Mouse (Mus musculus) thymus, postnatal 0 days (tissue): Measurements from ENCODE around the gene Necap2. TPM values are rescaled to one million over a fixed set of nuclear protein-coding genes. Genes with fewer than 3 reads are reported as not detected.

Experiments used
- DNase-seq: peaks from one replicate; pipeline ENCODE4 v3.0.0-alpha.2; 2015; ENCODE audit warnings: low spot score
- polyA plus RNA-seq: library from polyadenylated mRNA; unstranded; fragments of >200 nt; fragmentation: Nextera tagmentation; extraction: Ambion mirVana; gene quantifications from 2 replicates; pipeline ENCODE4 v1.2.1, GENCODE M21; 2015

The Necap2 gene
- polyA plus RNA-seq, 1 experiment from 2014 or later = 103 TPM

GRCm38 (mm10) chr4:141033606-141034549, 44.3 kb downstream of the Necap2 start:
- DNase-seq = no peak

GRCm38 (mm10) chr4:141031733-141032132, 46.4 kb downstream of the Necap2 start:
- peak; percentile 81 for DNase-seq

DNA sequence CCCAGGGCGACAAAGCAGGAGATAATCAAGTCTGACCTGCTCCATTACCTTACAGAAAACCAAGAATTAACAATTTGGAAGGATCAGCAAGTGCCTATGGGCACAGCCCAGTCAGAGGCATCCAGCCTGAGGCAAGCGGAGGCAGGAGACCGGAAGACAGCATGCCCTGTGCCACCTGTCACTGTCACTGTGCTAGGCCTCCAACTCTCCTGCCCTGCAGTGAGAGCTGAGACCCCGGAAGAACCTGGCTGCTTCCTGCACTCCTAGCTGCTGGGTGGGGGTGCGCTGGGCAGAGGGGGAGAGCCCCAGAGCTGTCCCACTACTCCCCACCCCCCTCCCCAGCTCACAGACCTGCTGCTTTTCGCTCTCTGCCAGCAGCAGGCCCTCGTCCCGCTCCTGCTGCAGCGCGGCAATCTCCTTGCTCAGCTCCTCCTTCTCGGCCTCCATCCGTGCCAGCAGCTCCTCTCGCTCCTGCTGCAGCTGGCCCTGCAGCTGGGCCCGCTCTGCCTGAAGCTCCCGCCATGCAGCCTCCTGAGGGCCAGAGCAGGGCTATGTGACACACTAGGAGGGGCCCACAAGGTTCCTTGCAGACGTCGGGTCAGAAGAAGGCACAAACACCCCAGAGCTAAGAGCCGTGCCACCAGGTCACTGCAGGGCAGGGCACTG, 47.5 kb downstream of the Necap2 start:
- DNase-seq = no peak

GRCm38 (mm10) chr4:141024992-141025391, 53.2 kb downstream of the Necap2 start:
- no peak for DNase-seq

DNA sequence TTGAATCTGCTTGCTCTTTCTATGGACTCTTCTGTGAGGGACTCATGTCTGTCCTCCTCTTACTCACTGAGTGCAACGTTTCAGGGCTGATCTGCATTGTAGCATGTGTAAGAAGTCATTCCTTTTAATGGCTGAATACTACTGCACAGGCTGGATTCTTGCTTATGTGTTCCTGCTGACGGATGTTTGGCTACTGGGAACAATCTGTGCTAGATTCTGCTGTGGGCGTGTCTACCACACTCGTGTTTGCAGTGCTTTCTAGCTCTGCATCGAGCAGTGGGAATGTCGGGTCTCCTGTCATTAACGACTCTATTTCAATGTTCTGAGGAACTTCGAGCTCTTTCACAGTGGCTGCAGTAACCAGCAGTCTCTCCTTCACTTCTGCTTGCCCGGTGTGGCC, 54.1 kb downstream of the Necap2 start:
- DNase-seq = no peak

DNA sequence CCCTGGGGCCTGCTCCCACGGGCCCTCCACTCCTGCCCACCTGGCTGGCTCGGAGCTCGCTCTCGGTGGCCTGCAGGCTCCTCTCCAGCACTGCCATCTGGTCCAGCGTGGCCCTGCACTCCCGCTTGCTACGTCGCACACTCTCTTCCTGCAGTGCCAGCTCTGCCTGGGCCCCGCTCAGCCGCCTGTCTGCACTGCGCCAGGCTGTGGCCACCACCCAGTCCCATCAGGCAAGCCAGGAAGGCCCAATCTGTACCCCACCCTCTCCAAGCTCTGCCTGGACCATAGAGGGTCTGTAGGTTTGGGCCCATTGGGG, 56.6 kb downstream of the Necap2 start:
- no peak for DNase-seq

- no peak for DNase-seq
Observed at GRCm38 (mm10) chr4:141020811-141021613, 57.1 kb downstream of the Necap2 start.

DNA sequence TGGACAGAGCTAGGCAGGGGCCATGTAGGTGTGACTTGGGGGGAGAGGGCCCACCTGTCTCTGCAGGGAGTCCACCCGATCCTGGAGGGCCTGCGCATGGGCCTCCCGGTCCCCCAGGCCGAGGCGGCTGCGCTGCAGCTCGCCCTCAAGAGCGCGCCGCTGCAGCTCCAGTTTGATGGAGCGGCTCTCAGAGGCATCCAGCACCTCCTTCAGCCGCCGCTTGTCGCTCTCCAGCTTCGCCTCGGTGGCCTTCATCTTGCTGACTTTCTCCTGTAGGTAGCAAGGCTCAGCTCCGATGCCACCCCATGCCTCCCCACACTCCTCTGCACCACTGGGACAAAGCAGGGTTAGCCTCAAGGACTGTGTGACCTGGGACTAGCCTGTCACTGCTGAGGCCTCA, 57.9 kb downstream of the Necap2 start:
- no peak for DNase-seq

DNA sequence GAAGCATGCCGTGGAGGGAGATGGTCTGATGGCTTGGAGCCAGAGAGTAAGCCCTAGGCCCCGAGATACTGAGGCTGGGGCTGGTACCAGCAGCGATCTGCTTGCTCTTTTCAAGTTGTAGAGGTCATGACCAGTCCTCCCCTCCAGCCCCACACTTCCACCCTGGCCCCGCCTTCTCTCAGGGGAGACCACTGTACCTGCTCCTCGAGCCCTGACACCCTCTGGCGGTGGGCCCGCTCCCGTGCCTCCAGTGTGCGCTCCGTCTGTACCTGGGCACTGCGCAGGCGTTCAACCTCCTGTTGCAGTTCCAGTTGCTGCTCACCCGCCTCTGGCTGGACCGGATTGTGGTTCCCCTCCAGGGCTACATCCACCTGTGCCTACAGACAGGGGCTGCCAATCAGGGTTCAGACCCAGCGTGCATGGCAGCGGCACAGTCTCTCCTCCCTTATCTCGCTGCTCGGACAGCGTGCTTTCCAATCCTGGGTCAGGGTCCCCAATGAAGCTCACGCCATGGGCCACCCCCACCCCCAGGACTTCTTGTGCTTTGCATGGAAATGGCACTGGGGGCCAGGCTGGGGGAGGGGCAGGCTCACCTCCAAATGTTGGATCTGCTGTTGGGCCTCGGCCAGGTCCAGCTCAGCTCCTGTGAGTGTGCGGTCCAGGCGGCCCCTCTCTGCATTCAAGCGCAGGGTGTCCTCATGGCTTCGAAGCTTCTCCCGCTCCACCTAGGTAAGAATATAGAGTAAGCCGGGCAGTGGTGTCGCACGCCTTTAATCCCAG, 60.3 kb downstream of the Necap2 start:
- DNase-seq = no peak

Other genes with a start within 250 kb of the Necap2 start
- 0.41 and 0.64 TPM in 2 replicates for gene Padi1, start 232.6 kb downstream of the Necap2 start, polyA plus RNA-seq
- gene Padi2, start 172.0 kb downstream of the Necap2 start, polyA plus RNA-seq = 13.6 and 14.8 TPM in 2 replicates
- 434 and 468 TPM in 2 replicates for gene Sdhb, start 117.2 kb downstream of the Necap2 start, polyA plus RNA-seq
- gene Atp13a2, start 91.5 kb downstream of the Necap2 start, polyA plus RNA-seq = 39.0 and 41.8 TPM in 2 replicates
- gene Mfap2, start 67.9 kb downstream of the Necap2 start, polyA plus RNA-seq = 24.4 and 32.8 TPM in 2 replicates
- gene Crocc, start 17.8 kb downstream of the Necap2 start, polyA plus RNA-seq = 1.9 and 2.1 TPM in 2 replicates
- gene Spata21, start 10.0 kb upstream of the Necap2 start, polyA plus RNA-seq = 0.15 and 0.17 TPM in 2 replicates
- gene Szrd1, start 61.4 kb upstream of the Necap2 start, polyA plus RNA-seq = 32.6 and 35.4 TPM in 2 replicates
- 19.7 and 22.2 TPM in 2 replicates for gene Fbxo42, start 69.6 kb upstream of the Necap2 start, polyA plus RNA-seq
- 2.7 and 3.4 TPM in 2 replicates for gene Rsg1, start 135.6 kb upstream of the Necap2 start, polyA plus RNA-seq
- 0.29 and 0.39 TPM in 2 replicates for gene Arhgef19, start 161.1 kb upstream of the Necap2 start, polyA plus RNA-seq
- gene Epha2, start 222.9 kb upstream of the Necap2 start, polyA plus RNA-seq = 0.55 and 0.58 TPM in 2 replicates